1 mouse cellular context compared by ENCODE assay signal in genomic region chr2:165326304-165327190, GRCm38 (mm10).
TF ChIP-seq lines count a peak whose summit lies in the region.

Gene Elmo2, minus strand, starts transcription at chr2:165326479.

TF ChIP-seq in MEL, 35 proteins besides CTCF, POLR2A, EP300 and RAD21 (continued from another document):
- TF ChIP-seq GATA1 (IDR thresholded peaks at IDR 0.05; ENCODE audit: low read depth, low read length) (no peak), MXI1 (IDR thresholded peaks at IDR 0.05; ENCODE audit: low read depth, low read length) (peak; percentile 20; the same call in 1 of the 2 replicates), MYC (IDR thresholded peaks at IDR 0.05; ENCODE audit: low read depth, low read length) (no peak)
